Mouse (Mus musculus) embryonic facial prominence, embryonic 13.5 days (tissue): ENCODE measurements around the gene Ftsj3. TPM values are rescaled to one million over a fixed set of nuclear protein-coding genes. Genes with fewer than 3 reads are reported as not detected.

Source experiments
- polyA plus RNA-seq: library from polyadenylated mRNA; unstranded; fragments of >200 nt; fragmentation: Nextera tagmentation; extraction: Ambion mirVana; gene quantifications from 2 replicates; pipeline ENCODE4 v1.2.1, GENCODE M21; 2015

Ftsj3 gene
- polyA plus RNA-seq, 1 experiment from 2014 or later, result 63.0 TPM

Other genes starting within 250 kb of the Ftsj3 start
- 0.31 and 0.70 TPM in 2 replicates for gene Kcnh6, start 248.0 kb downstream of the Ftsj3 start, polyA plus RNA-seq
- 71.3 and 74.6 TPM in 2 replicates for gene Dcaf7, start 219.2 kb downstream of the Ftsj3 start, polyA plus RNA-seq
- gene Taco1, start 190.0 kb downstream of the Ftsj3 start, polyA plus RNA-seq, result 10.2 and 10.8 TPM in 2 replicates
- gene Map3k3, start 171.5 kb downstream of the Ftsj3 start, polyA plus RNA-seq, result 25.1 and 25.6 TPM in 2 replicates
- not detected in 2 replicates for gene Gm10840, start 95.2 kb downstream of the Ftsj3 start, polyA plus RNA-seq
- 367 and 452 TPM in 2 replicates for gene Limd2, start 95.2 kb downstream of the Ftsj3 start, polyA plus RNA-seq
- gene Strada, start 53.9 kb downstream of the Ftsj3 start, polyA plus RNA-seq, result 34.8 and 35.8 TPM in 2 replicates
- gene Ccdc47, start 39.7 kb downstream of the Ftsj3 start, polyA plus RNA-seq, result 81.4 and 93.3 TPM in 2 replicates
- 81.2 and 90.4 TPM in 2 replicates for gene Ddx42, start 39.2 kb downstream of the Ftsj3 start, polyA plus RNA-seq
- gene Psmc5, start 75 bp upstream of the Ftsj3 start, polyA plus RNA-seq, result 286 and 310 TPM in 2 replicates
- 75.7 and 88.0 TPM in 2 replicates for gene Smarcd2, start 16.9 kb upstream of the Ftsj3 start, polyA plus RNA-seq
- gene Tcam1, start 20.6 kb upstream of the Ftsj3 start, polyA plus RNA-seq, result 0.19 and 0.44 TPM in 2 replicates
- gene Gh, start 45.8 kb upstream of the Ftsj3 start, polyA plus RNA-seq, result not detected in 2 replicates
- 1.8 and 2.1 TPM in 2 replicates for gene Cd79b, start 58.7 kb upstream of the Ftsj3 start, polyA plus RNA-seq
- 0.14 and 0.28 TPM in 2 replicates for gene Scn4a, start 97.2 kb upstream of the Ftsj3 start, polyA plus RNA-seq
- 0.33 TPM in 1 of 2 replicates, not detected in the other for gene Prr29, start 109.4 kb upstream of the Ftsj3 start, polyA plus RNA-seq
- 26.2 and 32.6 TPM in 2 replicates for gene Icam2, start 132.0 kb upstream of the Ftsj3 start, polyA plus RNA-seq
- 7.0 and 7.5 TPM in 2 replicates for gene Ern1, start 231.8 kb upstream of the Ftsj3 start, polyA plus RNA-seq